22 mouse cellular contexts compared by ENCODE assay signal in the genomic region with DNA sequence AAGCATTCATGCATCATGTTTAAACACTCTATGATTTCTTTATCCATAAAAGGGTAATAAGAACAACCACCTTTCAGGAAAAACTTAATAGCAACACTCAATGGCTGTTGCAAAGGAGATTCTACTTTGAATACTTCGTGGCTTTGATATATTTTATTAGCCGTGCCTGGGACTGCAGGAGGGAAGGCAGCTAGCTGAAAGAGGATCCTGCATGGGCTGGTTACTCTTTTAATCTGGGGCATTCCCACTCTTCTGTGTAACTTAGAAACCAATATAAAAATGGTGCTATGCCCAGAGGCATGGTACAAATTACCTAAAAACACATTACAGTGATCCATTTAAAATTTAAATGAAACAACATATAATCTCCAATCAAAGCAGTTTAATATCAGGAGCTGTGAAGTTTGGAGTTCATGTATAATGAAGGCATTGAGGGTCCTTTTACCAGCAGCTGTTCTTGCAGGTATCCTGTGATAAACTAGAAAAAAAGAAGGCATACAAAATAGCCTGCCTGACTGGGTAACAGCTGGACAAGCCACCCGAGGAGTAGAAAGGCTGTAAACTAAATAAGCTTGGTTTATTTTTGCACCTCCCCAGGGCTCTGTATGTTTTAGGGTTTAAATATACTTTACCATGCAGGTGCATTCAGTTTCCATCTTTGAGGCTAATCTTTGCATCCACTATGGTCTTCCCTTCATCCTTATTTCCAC.
A peak's percentile ranks its signal among the peaks of the same experiment; 100 is the strongest.
DNase-seq lines count a peak whose midpoint lies in the region; ATAC-seq and TF ChIP-seq lines count a peak whose summit lies in the region.
"Had no signal": no experiment of that assay in that cellular context is flagged by ENCODE, and none has a peak within 500 bp of the region (broad histone marks: within the 10 kb centered on the region; RNA-seq: fewer than 3 reads in every experiment).

No protein-coding gene starts in this region.

- 30% methylated on average over 3 of the region's 3 CpGs for WGBS in kidney, postnatal 0 days
- 35% methylated on average over 3 of the region's 3 CpGs for WGBS in kidney, embryonic 14.5 days
- 28% methylated on average over 3 of the region's 3 CpGs for WGBS in limb, embryonic 12.5 days
- WGBS in forebrain, embryonic 15.5 days = 50% methylated on average over 3 of the region's 3 CpGs

- no peaks in the 10 kb centered on the region for H3K9me3 ChIP-seq in kidney, postnatal 0 days (replicated peaks; ENCODE audit: low read length)
- H3K9me3 ChIP-seq in kidney, embryonic 14.5 days (ENCODE audit: control insufficient read depth, low read length) = no peaks in the 10 kb centered on the region
- no peaks in the 10 kb centered on the region for H3K9me3 ChIP-seq in limb, embryonic 12.5 days
- H3K9me3 ChIP-seq in forebrain, embryonic 15.5 days = no peaks in the 10 kb centered on the region
- H3K9me3 ChIP-seq: embryonic facial prominence, embryonic 13.5 days; embryonic facial prominence, embryonic 15.5 days; forebrain, embryonic 10.5 days; forebrain, embryonic 12.5 days had no signal

- DNase-seq in kidney, postnatal 0 days (ENCODE audit: low spot score) = peak; percentile 18
- DNase-seq in forelimb bud, embryonic 11.5 days (ENCODE audit: low read depth, low spot score) = peak; percentile 45
- no peak for DNase-seq in lung, postnatal 36 days
- DNase-seq: adrenal gland, adult 2 months; adrenal gland, postnatal 10 days; adrenal gland, postnatal 25 days; cerebellum, adult 11 months; cerebellum, adult 18-20 months; cerebellum, adult 8-10 months; cerebellum, adult 9-11 months; cerebellum, postnatal 14 days; cerebellum, postnatal 36 days; forebrain, postnatal 0 days had no signal

- H3K4me1 ChIP-seq in kidney, postnatal 0 days (replicated peaks; ENCODE audit: insufficient read depth, low read length) = no peaks in the 10 kb centered on the region
- H3K4me1 ChIP-seq in kidney, embryonic 14.5 days (ENCODE audit: control insufficient read depth, insufficient read depth, low read length) = no peaks in the 10 kb centered on the region
- peaks cover 12% of the 10 kb centered on the region for H3K4me1 ChIP-seq in limb, embryonic 12.5 days (replicated peaks)
- no peaks in the 10 kb centered on the region for H3K4me1 ChIP-seq in forebrain, embryonic 15.5 days
- H3K4me1 ChIP-seq: embryonic facial prominence, embryonic 13.5 days; embryonic facial prominence, embryonic 15.5 days; forebrain, embryonic 12.5 days had no signal

- H3K4me3 ChIP-seq in kidney, postnatal 0 days (replicated peaks; ENCODE audit: low read depth, low read length) = no peak overlapping the region
- H3K4me3 ChIP-seq in kidney, embryonic 14.5 days (ENCODE audit: low read length) = no peak overlapping the region
- no peak overlapping the region for H3K4me3 ChIP-seq in limb, embryonic 12.5 days (replicated peaks)
- H3K4me3 ChIP-seq in forebrain, embryonic 15.5 days = no peak overlapping the region
- H3K4me3 ChIP-seq: embryonic facial prominence, embryonic 13.5 days; embryonic facial prominence, embryonic 15.5 days; erythroblast, embryonic 14.5 days; forebrain, embryonic 10.5 days; forebrain, embryonic 12.5 days had no signal

- H3K27me3 ChIP-seq in kidney, postnatal 0 days (ENCODE audit: insufficient read depth, low read length) = no peaks in the 10 kb centered on the region
- no peaks in the 10 kb centered on the region for H3K27me3 ChIP-seq in kidney, embryonic 14.5 days (ENCODE audit: control insufficient read depth, insufficient read depth, low read length)
- no peaks in the 10 kb centered on the region for H3K27me3 ChIP-seq in limb, embryonic 12.5 days
- no peaks in the 10 kb centered on the region for H3K27me3 ChIP-seq in forebrain, embryonic 15.5 days
- H3K27me3 ChIP-seq: embryonic facial prominence, embryonic 13.5 days; embryonic facial prominence, embryonic 15.5 days; forebrain, embryonic 12.5 days had no signal

- H3K36me3 ChIP-seq in kidney, postnatal 0 days (ENCODE audit: insufficient read depth, low read length) = no peaks in the 10 kb centered on the region
- no peaks in the 10 kb centered on the region for H3K36me3 ChIP-seq in kidney, embryonic 14.5 days (ENCODE audit: control insufficient read depth, insufficient read depth, low read length)
- no peaks in the 10 kb centered on the region for H3K36me3 ChIP-seq in limb, embryonic 12.5 days
- H3K36me3 ChIP-seq in forebrain, embryonic 15.5 days = no peaks in the 10 kb centered on the region
- H3K36me3 ChIP-seq: embryonic facial prominence, embryonic 13.5 days; embryonic facial prominence, embryonic 15.5 days; forebrain, embryonic 10.5 days; forebrain, embryonic 12.5 days had no signal

- TF ChIP-seq CTCF in kidney, postnatal 0 days (IDR thresholded peaks at IDR 0.05; ENCODE audit: low read depth) = no peak

- no peak overlapping the region for H3K4me2 ChIP-seq in kidney, postnatal 0 days (ENCODE audit: low read length)
- H3K4me2 ChIP-seq in kidney, embryonic 14.5 days (replicated peaks; ENCODE audit: low read depth, low read length) = no peak overlapping the region
- H3K4me2 ChIP-seq in limb, embryonic 12.5 days = no peak overlapping the region
- no peak overlapping the region for H3K4me2 ChIP-seq in forebrain, embryonic 15.5 days (replicated peaks)
- H3K4me2 ChIP-seq: embryonic facial prominence, embryonic 13.5 days; embryonic facial prominence, embryonic 15.5 days; forebrain, embryonic 12.5 days had no signal

- H3K27ac ChIP-seq in kidney, postnatal 0 days = no peak overlapping the region
- no peak overlapping the region for H3K27ac ChIP-seq in kidney, embryonic 14.5 days (ENCODE audit: low read depth, low read length)
- peak overlapping the region; percentile 36; the same call in 1 of the 2 replicates for H3K27ac ChIP-seq in limb, embryonic 12.5 days
- no peak overlapping the region for H3K27ac ChIP-seq in forebrain, embryonic 15.5 days (replicated peaks)
- H3K27ac ChIP-seq: embryonic facial prominence, embryonic 13.5 days; embryonic facial prominence, embryonic 15.5 days; forebrain, embryonic 10.5 days; forebrain, embryonic 12.5 days had no signal

- no peak for ATAC-seq in kidney, postnatal 0 days (replicated peaks; ENCODE audit: low FRiP score, low read depth)
- ATAC-seq in kidney, embryonic 14.5 days (ENCODE audit: low FRiP score, low TSS enrichment) = no peak
- ATAC-seq in limb, embryonic 12.5 days (ENCODE audit: insufficient number of reproducible peaks, insufficient read depth, low FRiP score, low TSS enrichment, low read depth) = peak; percentile 87
- ATAC-seq in forebrain, embryonic 15.5 days (replicated peaks) = no peak
- ATAC-seq: forebrain, embryonic 14.5 days; forebrain, postnatal 0 days had no signal

- no peak overlapping the region for H3K9ac ChIP-seq in kidney, postnatal 0 days (ENCODE audit: low read depth, low read length)
- no peak overlapping the region for H3K9ac ChIP-seq in kidney, embryonic 14.5 days (ENCODE audit: low read depth, low read length)
- no peak overlapping the region for H3K9ac ChIP-seq in limb, embryonic 12.5 days (replicated peaks)
- no peak overlapping the region for H3K9ac ChIP-seq in forebrain, embryonic 15.5 days (replicated peaks)
- H3K9ac ChIP-seq: embryonic facial prominence, embryonic 13.5 days; embryonic facial prominence, embryonic 15.5 days; forebrain, embryonic 12.5 days; forebrain, postnatal 0 days had no signal
